Mouse (Mus musculus): ENCODE results near the gene Olfr1457.

Gene Olfr1457

DNA sequence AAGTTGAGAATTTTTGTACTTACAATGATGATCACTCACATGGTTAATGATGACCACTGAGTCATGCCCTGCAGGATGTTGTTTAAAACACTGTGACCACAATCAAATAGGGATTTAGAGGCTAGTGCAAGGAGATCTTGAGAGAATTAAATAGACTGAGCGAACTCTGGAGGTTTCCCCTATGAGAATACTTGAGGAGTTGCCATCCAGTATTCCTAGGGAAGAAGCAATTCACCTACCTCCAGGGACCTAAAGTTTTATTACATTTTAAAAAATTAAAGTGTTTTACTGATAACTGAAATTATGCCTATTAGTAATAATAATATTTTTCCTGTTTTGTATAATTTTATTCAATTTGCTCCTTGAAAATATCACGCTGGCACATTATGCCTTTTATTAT lies at the start of gene Olfr1457:
Gene Olfr1457, minus strand, starts transcription at position 101 of the 400 bp plus-strand sequence.
- no peak for DNase-seq

DNA sequence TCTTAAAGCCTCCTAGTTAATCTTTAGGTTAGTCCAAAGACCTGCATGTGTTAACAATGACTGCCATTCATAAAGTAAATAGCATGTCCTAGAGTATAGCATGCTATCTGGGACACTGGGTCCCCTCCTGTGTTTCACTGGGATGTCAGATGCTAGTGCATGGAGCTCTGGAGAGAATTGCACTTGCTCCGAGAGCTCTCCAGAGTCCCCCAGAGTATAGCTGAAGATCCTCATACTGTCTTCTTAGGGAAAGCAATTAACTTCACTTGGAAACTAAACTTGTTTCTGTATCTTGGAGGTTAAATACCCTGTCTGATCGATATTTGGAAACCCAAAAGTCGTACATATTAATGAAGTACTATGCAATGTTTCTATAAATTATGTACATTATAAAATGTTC lies 9.0 kb upstream of the Olfr1457 start, which contains the start of gene Olfr1458:
Gene Olfr1458, minus strand, starts transcription at position 101 of the 400 bp plus-strand sequence.
- no peak for DNase-seq

DNA sequence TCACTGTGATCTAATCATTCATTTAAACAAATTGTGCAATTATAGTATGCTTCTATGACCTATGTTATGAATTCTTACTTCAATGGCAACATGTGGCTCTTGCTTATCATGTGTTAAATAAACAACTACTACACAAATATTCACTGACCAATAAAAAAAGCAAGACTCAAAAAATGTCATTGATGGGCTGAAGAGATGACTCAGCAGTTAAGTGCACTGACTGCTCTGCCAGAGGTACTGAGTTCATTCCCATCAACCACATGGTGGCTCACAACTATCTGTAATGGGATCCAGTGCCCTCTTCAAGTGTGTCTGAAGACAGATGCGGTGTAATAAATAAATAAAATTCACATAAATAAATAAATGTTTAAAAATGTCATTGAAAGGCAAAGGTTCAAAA lies 3.8 kb downstream of the Olfr1457 start:
- no peak for DNase-seq

GRCm38 (mm10) chr19:13060310-13060709 lies 37.4 kb downstream of the Olfr1457 start, which contains the start of gene Olfr1454:
TSS of gene Olfr1454 (plus strand) at chr19:13060610.
- DNase-seq = no peak
